Mouse (Mus musculus) CD4-positive, CD25-positive, alpha-beta regulatory T cell, adult 2 months (primary cell): ENCODE measurements around the gene Xrcc2.

ENCODE experiments used
- DNase-seq: peaks from one replicate; pipeline ENCODE4 v3.0.0-alpha.2; 2012; ENCODE audit warnings: low read depth, low spot score

Xrcc2 gene

DNA sequence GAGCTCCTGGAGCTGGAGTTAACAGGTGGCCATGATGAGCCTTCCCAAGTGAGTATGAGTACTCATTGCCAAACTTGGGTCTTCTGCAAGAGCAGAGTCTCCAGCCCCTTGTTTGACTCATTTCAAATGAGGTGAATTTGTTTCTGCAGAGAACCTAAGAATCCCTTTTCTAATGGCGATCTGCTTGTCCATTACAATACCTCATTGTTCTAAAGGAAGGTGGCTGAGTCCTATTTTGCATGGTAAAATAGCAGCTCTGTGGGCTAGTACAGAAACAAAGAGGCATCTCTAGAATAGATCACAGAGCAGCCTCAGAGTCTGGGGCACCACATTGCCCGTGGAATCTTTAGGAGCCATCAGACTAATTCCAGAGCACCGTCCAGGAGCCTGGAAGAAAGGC, 34.6 kb downstream of the Xrcc2 start:
- DNase-seq, result no peak

DNA sequence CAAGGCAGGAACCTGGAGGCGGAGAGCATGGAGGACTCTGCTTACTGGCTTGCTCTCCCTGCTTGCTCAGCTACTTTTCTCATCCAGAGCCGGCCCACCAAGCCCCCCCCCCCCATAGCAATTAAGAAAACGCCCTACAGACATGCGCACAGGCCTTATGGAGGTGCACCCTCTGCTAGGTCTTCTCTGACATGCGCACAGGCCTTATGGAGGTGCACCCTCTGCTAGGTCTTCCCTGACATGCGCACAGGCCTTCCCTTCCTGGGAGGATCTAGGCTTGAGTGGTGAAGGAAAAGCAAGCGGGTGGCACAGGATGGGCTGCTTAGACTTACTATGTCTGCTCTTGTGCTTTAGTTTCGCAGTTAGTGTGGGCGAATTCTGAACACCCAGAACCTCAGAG, 37.3 kb downstream of the Xrcc2 start:
- no peak for DNase-seq

DNA sequence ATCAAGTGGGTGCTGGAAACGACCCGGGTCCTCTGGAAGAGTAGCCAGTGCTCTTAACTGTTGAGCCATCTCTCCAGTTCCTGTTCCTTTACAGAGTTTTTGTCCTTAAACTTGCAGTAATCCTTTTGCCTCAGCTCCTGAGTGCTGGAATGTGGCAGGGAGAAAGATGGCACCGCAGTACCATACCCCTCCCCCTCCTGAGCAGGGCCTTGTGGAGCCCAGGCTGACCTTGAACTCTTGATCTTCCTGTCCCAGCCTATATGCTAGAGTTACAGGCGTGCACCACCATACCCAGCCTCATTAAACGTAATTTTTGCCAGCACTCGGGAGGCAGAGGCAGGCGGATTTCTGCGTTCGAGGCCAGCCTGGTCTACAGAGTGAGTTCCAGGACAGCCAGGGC, 38.9 kb downstream of the Xrcc2 start:
- DNase-seq, result no peak

DNA sequence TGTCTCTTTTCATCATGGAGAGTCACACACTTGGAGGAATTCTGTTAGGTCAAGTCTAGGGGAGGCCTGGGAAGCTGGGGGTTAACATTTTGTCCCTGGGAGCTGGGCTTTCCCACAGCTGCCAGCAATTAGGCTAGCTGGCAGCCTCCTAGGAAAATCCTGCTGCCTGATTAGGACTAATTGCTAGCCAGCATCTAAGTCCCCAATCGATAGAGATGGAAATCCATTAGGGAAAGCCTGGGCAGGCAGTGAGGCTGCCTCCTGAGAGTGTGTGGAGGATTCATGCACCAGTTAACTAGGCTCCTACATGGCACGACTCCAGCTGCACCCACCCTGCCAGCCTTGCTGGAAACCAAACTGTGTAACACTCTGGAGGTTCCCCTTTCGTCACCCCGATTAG, 39.5 kb downstream of the Xrcc2 start:
- DNase-seq, result no peak

GRCm38 (mm10) chr5:25665516-25665915, 40.1 kb downstream of the Xrcc2 start:
- DNase-seq, result no peak

- no peak for DNase-seq
Observed at GRCm38 (mm10) chr5:25663165-25663564, 42.5 kb downstream of the Xrcc2 start.

- DNase-seq, result no peak
Observed at GRCm38 (mm10) chr5:25654578-25654987, 51.0 kb downstream of the Xrcc2 start.

DNA sequence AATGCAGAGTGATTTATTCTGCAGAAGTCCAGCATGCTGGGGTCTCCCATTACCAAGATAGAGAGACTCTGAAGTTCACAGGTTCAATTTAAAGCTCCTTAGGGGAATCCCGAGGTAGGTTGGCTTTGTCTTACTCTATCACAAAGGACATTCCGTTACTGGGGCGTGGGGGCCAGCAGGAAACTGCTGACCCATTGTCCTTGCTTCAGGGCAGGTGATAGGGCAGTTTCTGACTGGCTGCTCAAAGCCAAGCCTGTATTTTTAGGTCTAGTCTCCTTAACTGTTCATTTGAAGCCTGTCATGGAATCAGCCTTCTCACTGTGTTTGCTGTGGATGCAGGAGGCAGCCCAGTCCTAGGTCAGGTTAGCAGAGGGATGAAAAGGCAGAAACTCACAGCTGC, 52.2 kb downstream of the Xrcc2 start:
- DNase-seq, result no peak

DNA sequence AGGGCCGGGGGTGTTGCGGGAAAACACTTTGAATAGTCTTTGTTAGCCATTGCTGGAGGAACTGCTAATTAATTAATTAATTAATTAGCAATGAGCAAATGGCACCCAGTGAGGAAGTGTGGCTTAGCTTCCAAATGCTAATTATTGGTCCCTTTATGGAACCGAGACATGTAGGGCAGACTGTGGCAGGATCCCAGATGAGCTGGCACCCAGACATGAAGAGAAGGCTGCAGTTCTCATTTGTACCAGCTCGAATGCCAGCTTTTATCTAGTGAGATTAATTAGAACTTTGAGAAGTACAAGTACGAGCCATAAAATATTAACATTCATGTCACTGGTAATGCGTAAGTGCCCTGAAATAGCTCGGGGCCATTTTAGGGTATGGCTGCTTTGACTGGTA, 53.2 kb downstream of the Xrcc2 start:
- no peak for DNase-seq

DNA sequence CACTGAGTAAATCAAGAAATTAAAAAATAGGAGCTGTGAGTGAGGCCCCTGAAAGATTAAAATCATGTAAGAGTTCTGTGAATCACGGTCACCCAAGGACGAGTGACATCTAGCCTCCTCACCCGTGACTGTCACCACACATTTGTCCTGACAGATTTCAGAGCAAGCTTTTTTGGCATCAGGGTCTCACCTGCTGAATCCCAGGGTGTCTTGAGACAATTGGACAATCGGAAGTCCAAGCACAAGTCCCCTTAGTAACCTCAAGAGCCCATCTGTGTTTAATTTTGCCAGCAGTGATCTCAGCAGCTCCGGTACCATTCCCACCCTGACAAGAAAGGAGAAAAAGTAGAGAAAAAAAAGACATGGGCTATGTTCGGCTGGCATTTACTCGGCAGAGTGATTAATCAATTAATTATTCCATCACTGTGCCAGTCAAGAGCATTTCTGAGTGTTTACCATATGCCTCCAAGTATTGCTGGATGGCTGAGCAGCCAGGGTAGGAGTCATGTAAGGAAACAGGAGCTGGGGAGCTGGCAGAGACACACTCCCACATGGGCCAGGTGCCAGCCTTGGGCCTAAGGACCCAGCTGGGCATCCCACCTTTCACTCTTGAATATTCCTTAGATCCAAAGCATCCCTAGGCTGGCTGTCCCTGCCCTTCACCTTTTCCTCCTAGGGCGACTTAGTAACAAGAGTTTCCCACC, 59.8 kb downstream of the Xrcc2 start:
- no peak for DNase-seq

- DNase-seq, result no peak
Observed at GRCm38 (mm10) chr5:25644509-25644908, 61.1 kb downstream of the Xrcc2 start.

DNA sequence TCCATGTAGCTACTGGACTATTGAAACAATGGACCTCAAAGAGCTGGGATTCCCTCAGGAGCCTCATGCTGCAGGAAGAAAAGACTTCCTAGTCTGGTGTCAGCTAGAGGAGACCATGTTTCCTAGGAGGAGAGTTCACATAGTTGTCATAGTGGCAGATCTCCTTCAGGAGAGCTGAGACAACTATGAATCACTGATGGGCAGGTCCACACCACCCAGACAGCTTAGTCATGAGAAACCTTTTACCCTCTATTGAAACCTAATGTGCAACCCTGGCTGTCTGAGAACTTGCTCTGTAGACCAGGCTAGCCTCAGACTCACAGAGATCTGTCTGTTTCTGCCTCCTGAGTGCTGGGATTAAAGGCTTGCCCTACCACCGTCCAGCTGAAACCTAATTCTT, 62.9 kb downstream of the Xrcc2 start:
- DNase-seq, result no peak
